Comparison of ENCODE assay signal across 15 mouse cellular contexts in the genomic region with DNA sequence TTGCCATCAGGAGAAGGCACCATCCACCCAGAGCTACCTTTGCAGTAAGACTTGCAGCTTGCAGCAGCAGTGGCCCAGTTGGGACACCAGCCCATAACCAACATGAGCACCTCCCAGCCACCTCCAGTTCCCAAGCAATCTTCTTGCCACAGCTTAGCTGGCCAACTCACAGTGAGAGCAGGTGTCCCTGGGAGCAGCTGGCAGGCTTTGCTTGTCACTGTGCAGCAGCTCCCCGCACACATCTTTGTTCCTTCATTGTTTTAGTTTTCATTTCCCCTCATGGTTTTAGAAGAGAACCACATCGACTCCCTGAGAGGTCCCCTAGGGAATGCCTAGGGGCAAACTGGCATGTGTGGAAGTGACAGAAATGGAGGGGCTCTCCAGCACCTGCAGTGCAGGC. TPM values are rescaled to one million over a fixed set of nuclear protein-coding genes. Genes with fewer than 3 reads are reported as not detected.
DNase-seq lines count a peak whose midpoint lies in the region; ATAC-seq and TF ChIP-seq lines count a peak whose summit lies in the region.
"Had no signal": no experiment of that assay in that cellular context is flagged by ENCODE, and none has a peak within 500 bp of the region (broad histone marks: within the 10 kb centered on the region; RNA-seq: fewer than 3 reads in every experiment).

No protein-coding gene starts in this region.

- H3K27ac ChIP-seq in layer of hippocampus, adult 2 months = 0 out of 2 replicates have a peak overlapping the region, but pooled peaks have one; percentile 29
- 0 out of 2 replicates have a peak overlapping the region, but pooled peaks have one; percentile 17 for H3K27ac ChIP-seq in intestine, embryonic 16.5 days (ENCODE audit: low read length)
- no peak overlapping the region for H3K27ac ChIP-seq in heart, embryonic 11.5 days (ENCODE audit: low read depth, low read length)
- no peak overlapping the region for H3K27ac ChIP-seq in forebrain, postnatal 0 days (ENCODE audit: low read depth, low read length)
- H3K27ac ChIP-seq: forebrain, embryonic 15.5 days; heart, adult 2 months; hindbrain, embryonic 13.5 days; left cerebral cortex, adult 2 months had no signal

- H3K4me2 ChIP-seq in intestine, embryonic 16.5 days (ENCODE audit: low read depth, low read length) = no peak overlapping the region
- no peak overlapping the region for H3K4me2 ChIP-seq in heart, embryonic 11.5 days
- H3K4me2 ChIP-seq in forebrain, postnatal 0 days (ENCODE audit: low read depth) = no peak overlapping the region
- H3K4me2 ChIP-seq: forebrain, embryonic 15.5 days; hindbrain, embryonic 13.5 days had no signal

- no peak for ATAC-seq in intestine, embryonic 16.5 days
- no peak for ATAC-seq in heart, embryonic 11.5 days (replicated peaks; ENCODE audit: insufficient number of reproducible peaks, low FRiP score, low TSS enrichment)
- no peak for ATAC-seq in forebrain, postnatal 0 days
- ATAC-seq: forebrain, embryonic 15.5 days; midbrain, embryonic 16.5 days had no signal

- no peak for DNase-seq in layer of hippocampus, adult 2 months (ENCODE audit: low spot score in 2 of 2)
- no peak for DNase-seq in layer of hippocampus, adult 9-10 months (ENCODE audit: low spot score)
- peak; percentile 18 for DNase-seq in right cerebral cortex, adult 18-20 months
- DNase-seq in right cerebral cortex, postnatal 10 days (ENCODE audit: low spot score in 2 of 2) = no peak
- no peak for DNase-seq in forebrain, postnatal 0 days
- DNase-seq: heart, adult 2 months; spleen, adult 18-20 months had no signal

- peaks cover 2% of the 10 kb centered on the region; the same call in 1 of the 2 replicates for H3K36me3 ChIP-seq in intestine, embryonic 16.5 days (ENCODE audit: control insufficient read depth, insufficient read depth, low read length)
- H3K36me3 ChIP-seq in heart, embryonic 11.5 days (ENCODE audit: control insufficient read depth, insufficient read depth, low read length) = no peaks in the 10 kb centered on the region
- H3K36me3 ChIP-seq in forebrain, postnatal 0 days (ENCODE audit: insufficient read depth) = peaks cover 52% of the 10 kb centered on the region

- no peaks in the 10 kb centered on the region for H3K27me3 ChIP-seq in intestine, embryonic 16.5 days (replicated peaks; ENCODE audit: control insufficient read depth, insufficient read depth, low read length)
- no peaks in the 10 kb centered on the region for H3K27me3 ChIP-seq in heart, embryonic 11.5 days (ENCODE audit: control insufficient read depth, insufficient read depth, low read length)
- no peaks in the 10 kb centered on the region for H3K27me3 ChIP-seq in forebrain, postnatal 0 days (ENCODE audit: insufficient read depth, low read length)
- H3K27me3 ChIP-seq: forebrain, embryonic 15.5 days; hindbrain, embryonic 13.5 days had no signal

- H3K4me1 ChIP-seq in intestine, embryonic 16.5 days (ENCODE audit: control insufficient read depth, insufficient read depth, low read length) = peaks cover 11% of the 10 kb centered on the region
- peaks cover 13% of the 10 kb centered on the region for H3K4me1 ChIP-seq in heart, embryonic 11.5 days (ENCODE audit: control insufficient read depth, insufficient read depth, low read length)
- no peaks in the 10 kb centered on the region for H3K4me1 ChIP-seq in forebrain, postnatal 0 days (ENCODE audit: insufficient read depth)
- H3K4me1 ChIP-seq: forebrain, embryonic 15.5 days had no signal

- H3K9me3 ChIP-seq in intestine, embryonic 16.5 days (ENCODE audit: control insufficient read depth, low read length) = no peaks in the 10 kb centered on the region
- no peaks in the 10 kb centered on the region for H3K9me3 ChIP-seq in heart, embryonic 11.5 days (replicated peaks; ENCODE audit: control insufficient read depth, low read length)
- H3K9me3 ChIP-seq in forebrain, postnatal 0 days (ENCODE audit: low read length) = no peaks in the 10 kb centered on the region
- H3K9me3 ChIP-seq: forebrain, embryonic 15.5 days; G1E; hindbrain, embryonic 13.5 days had no signal

- no peak for TF ChIP-seq CTCF in layer of hippocampus, adult 2 months (conservative IDR thresholded peaks at IDR 0.05)
- no peak for TF ChIP-seq CTCF in forebrain, postnatal 0 days (IDR thresholded peaks at IDR 0.05; ENCODE audit: low read depth)

- 59% methylated on average over 2 of the region's 2 CpGs for WGBS in intestine, embryonic 16.5 days
- WGBS in heart, embryonic 11.5 days (ENCODE audit: insufficient replicate concordance) = 67% methylated on average over 2 of the region's 2 CpGs
- 74% methylated on average over 2 of the region's 2 CpGs for WGBS in forebrain, postnatal 0 days

- no peak overlapping the region for H3K4me3 ChIP-seq in layer of hippocampus, adult 2 months
- H3K4me3 ChIP-seq in intestine, embryonic 16.5 days (ENCODE audit: low read length) = no peak overlapping the region
- H3K4me3 ChIP-seq in heart, embryonic 11.5 days (ENCODE audit: low read depth, low read length) = no peak overlapping the region
- no peak overlapping the region for H3K4me3 ChIP-seq in forebrain, postnatal 0 days (ENCODE audit: low read depth, low read length)
- H3K4me3 ChIP-seq: erythroblast, embryonic 14.5 days; forebrain, embryonic 15.5 days; heart, adult 2 months; hindbrain, embryonic 13.5 days; left cerebral cortex, adult 2 months had no signal

- H3K9ac ChIP-seq in intestine, embryonic 16.5 days (ENCODE audit: low read depth, low read length) = no peak overlapping the region
- H3K9ac ChIP-seq in heart, embryonic 11.5 days (ENCODE audit: low read depth, low read length) = no peak overlapping the region
- H3K9ac ChIP-seq in forebrain, postnatal 0 days = no peak overlapping the region
- H3K9ac ChIP-seq: forebrain, embryonic 15.5 days; hindbrain, embryonic 13.5 days had no signal

RNA-seq across cellular contexts. Expression of gene Atp2a3, which starts 35.9 kb away (rescaled TPM):
- total RNA-seq in layer of hippocampus, adult 2 months (2021) = 1 to 10 TPM; 5.4 to 6.2 TPM
- 28.1 and 28.8 TPM in 2 replicates for polyA plus RNA-seq in intestine, embryonic 16.5 days (2015; fragmentation: Nextera tagmentation; extraction: Ambion mirVana)
- 2.1 and 2.9 TPM in 2 replicates for polyA plus RNA-seq in heart, embryonic 11.5 days (2014; fragmentation: Nextera tagmentation; extraction: Ambion mirVana)
- 1.5 and 1.6 TPM in 2 replicates for total RNA-seq in forebrain, postnatal 0 days (2014; rRNA removed)
- polyA plus RNA-seq in forebrain, postnatal 0 days (2015; fragmentation: Nextera tagmentation; extraction: Ambion mirVana) = 1.7 and 2.4 TPM in 2 replicates

Comparison
In these comparisons a context has a peak if more than half of its experiments do, and no peak if none do; other contexts are left out.
1. H3K27ac ChIP-seq: peak in layer of hippocampus, adult 2 months (single experiment) and intestine, embryonic 16.5 days (single experiment); none in heart, embryonic 11.5 days (single experiment) and forebrain, postnatal 0 days (single experiment).